Mouse (Mus musculus): ENCODE measurements at regions not wholly inside any gene's neighbourhood (a gene's known extent, or its start where the extent isn't known, plus 50 kb on each side); places are given as distances from the start of the nearest gene placed in this dataset.

DNA sequence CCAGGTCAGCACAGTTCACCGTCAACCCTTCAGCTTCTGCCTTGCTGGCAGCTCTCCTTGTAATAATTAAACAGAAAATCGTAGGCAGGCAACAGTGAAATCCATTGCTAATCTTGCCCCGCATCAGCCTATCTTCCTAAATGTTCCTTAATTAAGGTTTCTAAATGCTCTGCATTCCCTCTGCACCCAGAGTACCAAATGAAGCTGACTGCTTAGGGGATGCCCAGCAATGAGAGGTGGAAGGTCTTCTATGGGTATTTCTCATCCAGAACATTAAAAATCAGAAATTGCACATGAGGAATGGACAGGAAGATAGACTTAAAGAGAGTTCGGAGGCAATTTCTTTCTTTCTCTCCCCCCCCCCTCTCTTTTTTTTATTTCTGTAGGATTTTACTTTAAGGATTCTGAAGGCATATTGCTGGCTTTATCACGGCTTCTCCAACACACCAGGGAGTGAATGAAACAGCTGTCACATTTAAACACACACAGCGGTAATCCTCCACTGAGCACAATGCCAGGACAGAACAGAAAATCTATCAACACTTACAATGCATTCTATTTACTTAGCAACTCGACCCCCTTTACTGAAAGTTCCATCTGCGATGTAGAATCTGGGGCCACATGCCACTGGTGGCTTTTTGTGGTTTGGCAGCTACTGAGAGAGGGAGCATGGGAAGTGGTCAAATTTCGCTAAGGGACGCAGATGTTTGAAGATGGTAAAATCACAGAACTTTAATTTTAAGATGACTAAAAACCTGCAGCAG, 584.2 kb upstream of the Kirrel3 start:
- in situ Hi-C loops (cut with MboI, MseI) = no loop called here

DNA sequence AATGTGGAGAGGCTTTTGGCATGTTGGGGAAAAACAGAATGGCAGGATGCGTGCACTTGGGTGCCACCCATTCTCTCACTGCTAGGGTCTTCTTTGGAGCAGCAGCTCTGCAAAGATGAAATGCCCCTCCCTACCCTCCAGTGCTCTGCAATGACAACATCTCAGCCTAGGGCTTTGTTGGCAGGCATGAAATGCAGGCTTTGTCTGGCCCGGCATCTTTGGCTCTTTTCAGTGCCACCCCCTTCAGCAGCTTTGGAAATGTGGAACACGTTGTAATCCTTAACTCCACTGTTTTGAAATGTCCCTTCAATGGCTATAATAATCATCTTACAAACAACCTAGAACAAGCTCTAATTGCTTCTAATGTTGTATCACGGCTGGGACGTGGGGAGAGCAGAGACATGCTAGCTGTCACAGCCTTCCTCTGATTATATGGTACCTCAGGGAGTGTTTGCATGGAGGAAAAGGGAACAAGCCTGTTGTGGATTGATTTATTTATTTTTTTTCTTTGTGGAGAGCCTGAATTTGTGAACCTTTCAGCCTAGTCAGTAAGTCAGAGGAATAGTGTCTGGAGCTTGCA, 581.6 kb upstream of the Kirrel3 start:
- in situ Hi-C loops (cut with MboI, MseI) = no loop called here

DNA sequence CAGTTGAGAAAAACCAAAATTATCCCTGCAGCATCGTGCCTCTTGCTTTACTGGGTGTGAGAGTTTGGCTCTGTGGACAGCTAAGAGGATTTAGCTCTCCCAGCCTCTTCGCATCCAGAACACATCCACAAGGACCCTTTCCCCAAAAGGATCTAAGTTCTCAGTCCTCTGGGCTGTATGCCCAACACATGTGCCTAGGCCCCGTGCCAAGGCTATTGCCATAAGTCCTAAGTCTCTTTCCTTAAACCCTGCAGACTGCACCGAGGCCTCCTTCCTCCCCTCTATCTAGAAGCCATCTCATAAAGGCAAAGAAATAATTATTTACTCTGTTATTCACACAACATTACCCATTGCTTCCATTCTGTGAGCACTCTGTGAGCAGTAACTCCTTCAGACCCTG, 570.8 kb upstream of the Kirrel3 start:
- in situ Hi-C loops (cut with MboI, MseI) = no loop called here

DNA sequence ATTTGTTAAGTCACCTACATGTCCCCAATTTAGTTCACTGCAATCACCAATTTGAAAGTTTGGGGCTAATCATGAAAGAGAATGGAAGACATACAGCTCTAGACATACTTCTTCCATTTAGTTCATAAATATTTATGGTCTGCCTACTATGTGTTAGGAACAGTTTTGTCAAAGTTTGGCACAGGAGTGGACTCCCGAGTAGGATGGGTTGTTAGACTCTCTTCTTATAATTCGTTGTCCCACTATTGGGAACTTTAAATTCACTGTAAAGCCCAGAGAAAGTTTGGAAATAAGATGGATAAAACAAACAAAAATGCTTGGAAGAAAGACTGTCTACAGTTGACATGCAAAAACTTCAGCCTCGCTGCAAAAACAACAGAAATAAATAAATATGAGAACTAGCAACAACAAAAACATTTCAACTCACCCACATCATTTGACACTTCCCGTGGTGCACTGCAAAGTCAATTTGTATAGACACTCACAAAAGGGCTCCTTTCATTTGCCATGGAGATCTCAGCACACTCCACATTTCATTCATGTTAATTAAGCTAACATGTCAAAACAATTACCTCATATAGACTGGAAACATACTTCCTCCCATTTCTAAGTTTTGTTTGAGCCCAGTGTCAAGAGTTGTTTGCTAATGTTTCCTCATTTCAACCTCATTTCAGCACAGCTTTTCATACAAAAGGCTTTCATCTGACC, 570.2 kb upstream of the Kirrel3 start:
- in situ Hi-C loops (cut with MboI, MseI) = no loop called here

DNA sequence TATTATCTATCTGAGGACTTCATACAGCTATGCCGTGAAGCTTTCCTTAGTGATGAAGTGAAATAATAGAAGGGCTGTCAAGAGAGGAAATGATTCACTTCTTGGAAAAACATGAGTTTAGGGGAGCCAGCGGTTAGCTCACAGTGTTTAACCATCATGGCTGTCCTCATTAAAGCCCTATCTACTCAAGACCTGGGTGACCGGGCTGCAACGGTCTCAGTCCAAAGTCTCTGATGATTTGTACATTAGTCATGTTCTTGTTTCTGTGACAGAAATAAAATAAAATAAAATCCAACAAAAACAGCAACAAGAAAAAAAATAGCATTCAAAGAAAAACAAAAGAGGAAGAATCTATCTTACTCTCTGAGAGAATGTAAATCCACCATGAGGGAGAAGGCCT, 555.4 kb upstream of the Kirrel3 start:
- in situ Hi-C loops (cut with MboI, MseI) = no loop called here

DNA sequence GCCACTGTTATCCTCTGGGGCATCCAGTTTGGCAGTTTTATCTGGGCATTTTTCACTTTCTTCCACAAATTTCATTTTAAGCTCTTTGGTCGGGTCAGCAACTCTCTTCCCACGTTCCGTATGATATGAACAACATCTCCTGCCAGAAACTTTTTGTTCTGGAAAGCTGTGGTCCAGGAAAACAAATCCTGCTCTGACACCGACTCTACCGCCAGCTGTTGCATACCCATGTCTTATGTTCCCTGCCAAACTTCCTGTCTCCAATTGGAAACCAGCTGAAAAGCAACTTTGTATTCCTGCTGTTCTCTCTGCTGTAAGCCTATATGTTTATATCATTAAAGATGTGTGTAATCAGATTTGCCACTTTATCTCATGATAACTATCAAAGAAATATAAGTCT, 551.6 kb upstream of the Kirrel3 start:
- in situ Hi-C loops (cut with MboI, MseI) = no loop called here

DNA sequence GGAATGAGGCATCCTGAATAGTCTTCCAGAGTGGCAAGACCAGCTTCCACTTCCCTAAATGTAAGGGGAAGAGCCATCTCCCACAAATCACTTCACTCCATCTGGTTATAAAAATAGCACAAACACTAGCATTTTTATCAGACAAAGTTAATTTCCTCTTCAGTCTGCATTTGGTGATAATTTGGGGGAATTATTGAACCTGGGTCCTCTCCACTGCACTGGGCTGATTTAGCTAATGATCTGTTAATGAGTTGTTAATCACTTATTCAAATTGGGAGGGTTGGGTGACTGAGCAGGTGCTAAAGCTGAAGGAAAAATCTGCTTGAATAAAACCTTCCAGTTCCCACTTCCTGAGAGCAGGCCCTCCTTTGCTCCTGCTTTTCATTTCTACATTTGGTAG, 531.4 kb upstream of the Kirrel3 start:
- in situ Hi-C loops (cut with MboI, MseI) = no loop called here

All from T-helper 2 cell (primary cell).